Mouse (Mus musculus) testis, postnatal 10 days (tissue): ENCODE results near the gene Galnt3.

Source experiments
- DNase-seq: peaks from one replicate; pipeline ENCODE4 v3.0.0; 2021; ENCODE audit warnings: low spot score

The Galnt3 gene

DNA sequence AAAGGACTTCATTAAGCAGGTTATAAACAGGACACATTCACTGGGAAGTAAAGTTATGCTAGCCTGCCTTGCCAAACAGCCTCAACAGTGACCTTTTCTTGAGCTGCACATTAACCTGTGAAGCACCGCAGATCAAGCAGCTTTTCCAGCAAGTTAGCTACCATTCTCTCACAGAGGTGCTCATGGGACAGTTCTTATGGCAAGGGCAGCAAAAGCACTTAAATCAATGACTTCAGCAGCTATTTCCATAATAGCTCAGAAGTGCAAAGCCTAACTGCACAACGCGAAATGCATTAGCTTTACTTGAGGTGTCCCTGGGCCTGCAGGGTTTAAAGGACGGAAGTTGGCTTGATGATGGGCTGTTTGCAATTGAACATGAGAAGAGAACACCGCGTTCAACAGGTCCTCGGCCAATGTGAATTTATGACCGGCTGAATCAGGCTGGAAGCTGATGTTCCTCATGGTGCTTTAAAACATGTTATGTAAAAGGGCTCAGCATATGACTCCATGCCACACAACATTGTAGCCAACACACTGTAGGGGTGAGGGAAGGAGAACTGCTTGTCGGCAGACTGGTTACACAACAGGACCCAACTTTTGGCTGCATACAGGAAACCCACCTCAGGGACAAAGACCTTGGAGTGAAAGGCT is 16.8 kb downstream of the Galnt3 start:
- no peak for DNase-seq

DNA sequence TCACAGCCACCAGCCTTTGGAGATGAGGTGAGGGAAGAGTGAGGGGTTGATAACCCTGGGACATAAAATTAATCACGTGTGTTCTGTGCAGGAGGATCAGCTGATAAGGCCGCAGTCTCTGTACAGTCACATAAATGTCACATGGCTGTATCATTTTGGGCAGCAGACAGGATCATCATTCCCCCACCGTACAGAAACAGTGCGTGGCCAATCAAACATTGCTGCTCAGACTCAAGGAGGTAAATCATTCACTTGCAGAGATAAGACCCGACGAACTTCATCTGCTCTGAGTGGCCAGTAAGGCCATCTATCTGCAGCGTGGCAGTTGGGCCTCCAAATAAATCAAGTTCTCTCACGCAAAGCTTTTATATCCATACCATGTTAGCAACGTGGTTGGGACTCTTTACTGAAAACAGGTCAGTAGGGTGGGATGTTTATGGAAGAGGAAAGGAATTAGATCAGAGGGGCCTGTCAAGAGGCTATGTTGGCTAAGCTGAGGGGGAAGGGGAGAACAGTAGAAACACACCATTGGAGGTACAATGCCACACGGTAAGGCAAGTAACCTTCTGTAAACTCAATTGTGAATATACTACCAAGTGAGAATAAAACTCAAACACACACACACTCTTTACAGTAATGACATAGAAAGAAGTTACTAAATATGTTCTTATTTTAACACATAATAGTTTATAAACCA is 20.9 kb downstream of the Galnt3 start:
- no peak for DNase-seq

DNA sequence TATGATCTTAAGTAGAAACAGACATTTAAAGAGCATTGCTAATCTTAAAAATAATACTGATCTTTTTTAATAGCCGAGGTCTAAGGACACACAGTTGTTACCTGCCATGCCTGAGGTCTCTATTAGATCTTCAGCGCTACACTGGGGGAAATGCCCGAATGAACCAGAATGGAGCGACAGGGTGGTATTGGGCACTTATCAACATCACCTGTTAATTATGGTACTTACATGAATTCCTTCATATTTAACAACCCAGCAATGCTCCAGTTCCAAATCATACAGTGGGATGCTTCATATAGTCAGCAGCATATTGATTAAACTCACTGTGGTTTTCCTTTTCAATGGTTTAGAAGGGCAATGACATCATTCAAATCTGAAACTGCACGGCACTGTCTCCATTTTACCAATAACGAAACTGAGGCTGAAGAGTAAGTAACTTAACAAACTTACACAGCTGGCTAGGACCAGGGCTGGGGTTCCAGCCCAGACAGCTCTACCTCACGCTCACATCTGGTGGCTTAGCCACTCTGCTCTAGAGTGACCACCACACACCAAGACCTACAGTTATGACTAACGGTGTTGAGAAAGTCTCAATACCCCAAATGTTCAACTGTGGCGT is 23.0 kb downstream of the Galnt3 start:
- no peak for DNase-seq

DNA sequence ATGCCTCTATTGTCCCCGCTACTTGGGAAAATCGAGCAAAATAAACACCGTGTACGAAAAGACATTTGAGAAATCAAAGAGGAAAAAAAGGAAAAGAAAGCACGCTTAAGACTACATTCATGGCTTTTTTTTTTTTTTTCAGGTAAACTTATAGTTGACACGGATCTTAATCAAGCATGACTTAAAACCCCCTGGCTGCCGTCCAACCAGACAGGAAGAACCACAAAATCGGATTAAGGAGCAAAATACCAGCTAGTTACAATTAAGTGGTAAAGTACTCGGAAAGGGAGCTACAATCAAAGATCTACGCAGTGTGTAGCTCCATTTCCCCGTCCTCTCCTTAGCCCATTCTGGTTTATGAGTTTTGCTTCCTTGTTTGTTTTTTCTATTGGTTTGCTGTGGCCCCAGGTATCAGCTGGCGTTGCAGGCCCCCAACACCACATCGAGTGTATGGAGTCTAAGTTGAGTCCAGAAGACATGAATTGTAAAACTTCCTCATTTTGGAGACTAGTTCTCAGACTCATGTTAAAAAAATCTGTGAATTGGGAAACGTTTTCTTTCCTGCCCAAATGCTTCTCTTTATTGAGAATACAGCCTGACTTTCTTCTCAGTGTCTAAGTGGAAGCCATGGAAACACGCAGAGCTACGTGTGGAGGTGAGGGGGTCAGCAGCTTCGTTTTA is 24.0 kb downstream of the Galnt3 start:
- no peak for DNase-seq

DNA sequence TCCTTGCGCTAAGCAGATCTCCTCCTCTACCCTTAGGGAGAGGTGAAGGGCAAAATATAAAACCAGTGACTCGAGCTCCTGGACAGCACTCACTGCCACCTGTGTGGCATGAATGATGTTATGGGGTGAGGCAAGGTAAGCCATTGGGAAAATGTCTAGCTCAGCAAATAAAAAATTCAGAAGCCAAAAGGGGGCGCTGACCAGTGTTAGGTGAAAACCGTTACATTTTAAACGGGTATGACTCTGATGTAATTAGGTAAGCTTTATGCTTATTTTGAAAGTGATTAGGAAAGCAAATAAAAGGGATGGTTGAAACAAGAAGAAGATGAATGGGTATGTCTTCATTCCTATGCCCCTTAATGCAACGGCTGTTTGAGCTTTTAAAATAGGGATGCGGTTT is 24.6 kb downstream of the Galnt3 start:
- no peak for DNase-seq

DNA sequence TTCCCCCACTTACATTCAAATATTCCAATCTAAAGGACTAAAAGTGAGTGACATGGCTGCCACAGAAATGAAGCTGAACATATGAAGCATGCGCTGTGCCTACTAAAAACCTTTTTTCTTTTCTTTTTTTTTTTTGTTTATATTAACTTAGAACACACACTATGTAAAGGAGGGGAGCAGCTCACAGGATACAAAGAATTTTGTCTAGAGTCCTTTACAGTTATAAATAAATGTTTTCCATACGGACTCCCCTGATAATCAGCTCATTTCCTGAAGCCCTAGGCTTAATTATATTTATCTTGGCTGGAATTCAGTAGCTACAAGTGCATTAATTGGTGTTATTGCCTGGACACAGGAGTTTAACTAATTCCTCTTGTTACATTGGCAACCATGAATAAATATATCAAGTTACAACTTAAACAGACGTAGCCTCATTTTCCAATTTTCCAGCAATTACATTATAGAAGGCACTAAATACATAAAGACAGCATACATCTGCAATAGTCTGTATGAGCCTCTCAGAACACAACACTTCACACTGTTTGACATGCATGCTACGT is 30.1 kb downstream of the Galnt3 start:
- no peak for DNase-seq

DNA sequence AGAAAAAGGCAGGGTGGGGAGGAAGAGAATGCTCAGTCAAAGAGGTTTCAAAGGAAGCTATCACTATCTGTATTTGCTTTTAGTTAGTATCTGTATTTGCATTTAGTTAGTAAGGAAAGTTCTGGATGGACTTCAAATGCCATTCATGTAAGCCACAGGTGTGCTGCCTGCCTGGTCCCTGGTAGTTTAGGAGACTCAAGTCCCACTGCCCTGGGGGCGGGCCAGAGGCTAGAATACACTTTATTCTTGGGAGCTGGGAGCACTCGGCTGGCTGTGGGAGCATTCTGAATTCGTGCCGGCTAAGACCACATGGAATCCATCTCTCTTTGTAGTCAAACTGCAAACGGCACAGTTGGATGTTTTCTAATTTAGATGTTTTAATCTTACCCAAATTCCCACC is 33.5 kb downstream of the Galnt3 start:
- DNase-seq = no peak

DNA sequence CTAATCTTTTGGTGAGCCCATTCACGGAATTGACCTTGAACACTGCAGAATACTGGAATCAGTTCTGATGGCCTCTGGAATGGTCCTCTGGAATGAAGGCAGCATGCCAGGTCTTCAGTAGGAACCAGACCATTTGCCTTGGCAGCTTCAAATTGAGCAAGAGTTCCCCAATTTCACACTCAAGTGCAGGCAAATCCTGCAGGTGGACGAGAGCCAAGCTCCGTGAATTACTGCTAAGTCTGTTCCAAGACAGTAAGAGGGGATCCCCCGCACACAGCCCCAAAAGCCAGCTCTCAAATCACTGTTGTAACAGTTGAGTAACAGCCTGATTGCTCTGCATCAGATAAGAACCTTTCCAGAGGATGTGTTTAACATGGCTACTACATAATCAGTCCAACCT is 42.9 kb downstream of the Galnt3 start:
- no peak for DNase-seq

DNA sequence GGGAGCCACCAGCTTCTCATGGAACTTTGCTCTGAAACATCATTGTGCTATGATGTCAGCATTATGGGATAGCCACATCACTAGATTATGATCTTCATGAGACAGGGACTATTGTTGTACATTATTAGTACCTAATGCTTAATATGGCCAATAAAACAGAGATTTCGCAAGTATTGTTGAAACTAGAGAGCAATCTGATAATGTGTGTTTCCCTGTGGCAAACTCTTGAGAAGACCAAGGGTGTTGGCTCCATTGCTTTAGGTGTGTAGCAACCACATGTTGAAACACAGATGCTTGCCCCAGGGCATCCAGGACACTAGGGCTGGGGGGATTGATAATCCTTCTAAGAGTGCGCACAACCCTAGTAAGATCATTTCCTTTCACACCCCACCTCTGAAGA is 44.1 kb downstream of the Galnt3 start:
- no peak for DNase-seq

DNA sequence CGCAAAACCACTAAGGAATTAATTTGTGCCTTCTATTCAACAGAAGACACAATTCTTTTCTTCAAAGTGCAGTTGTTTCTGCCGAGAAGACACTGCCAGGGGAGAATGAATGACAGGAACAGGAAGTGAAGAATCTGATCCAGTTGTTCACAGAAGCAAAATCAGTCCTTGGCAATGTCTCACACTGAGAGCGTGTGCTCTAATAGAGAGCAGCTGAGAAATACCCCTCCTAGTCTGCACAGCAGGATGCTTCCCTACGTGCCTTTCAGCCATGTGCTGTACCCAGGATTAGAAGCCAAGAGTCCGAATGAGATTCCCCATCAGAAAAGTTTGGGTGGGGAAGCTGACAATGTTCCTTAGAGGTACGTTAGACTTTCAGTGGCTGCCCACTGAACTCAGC is 55.3 kb downstream of the Galnt3 start:
- DNase-seq = no peak

DNA sequence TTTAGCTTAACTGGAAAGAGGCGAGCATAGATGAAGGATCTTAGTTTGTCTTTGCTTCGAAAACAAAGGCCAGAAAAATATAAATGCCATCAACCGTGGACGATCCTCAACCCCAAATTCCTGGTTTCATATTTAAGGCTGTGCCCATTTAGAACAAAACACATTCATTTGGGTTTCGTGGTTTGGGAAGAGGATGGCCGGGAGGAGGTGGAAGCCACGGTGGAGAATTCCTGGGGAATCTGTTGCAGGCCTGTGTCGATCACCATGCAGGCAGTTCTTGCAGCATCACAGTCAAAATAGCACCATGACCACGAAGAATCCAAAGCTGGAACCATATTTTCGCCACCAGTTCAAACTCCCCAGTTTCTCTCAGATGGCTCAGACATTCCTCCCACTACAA is 61.5 kb downstream of the Galnt3 start:
- DNase-seq = no peak

DNA sequence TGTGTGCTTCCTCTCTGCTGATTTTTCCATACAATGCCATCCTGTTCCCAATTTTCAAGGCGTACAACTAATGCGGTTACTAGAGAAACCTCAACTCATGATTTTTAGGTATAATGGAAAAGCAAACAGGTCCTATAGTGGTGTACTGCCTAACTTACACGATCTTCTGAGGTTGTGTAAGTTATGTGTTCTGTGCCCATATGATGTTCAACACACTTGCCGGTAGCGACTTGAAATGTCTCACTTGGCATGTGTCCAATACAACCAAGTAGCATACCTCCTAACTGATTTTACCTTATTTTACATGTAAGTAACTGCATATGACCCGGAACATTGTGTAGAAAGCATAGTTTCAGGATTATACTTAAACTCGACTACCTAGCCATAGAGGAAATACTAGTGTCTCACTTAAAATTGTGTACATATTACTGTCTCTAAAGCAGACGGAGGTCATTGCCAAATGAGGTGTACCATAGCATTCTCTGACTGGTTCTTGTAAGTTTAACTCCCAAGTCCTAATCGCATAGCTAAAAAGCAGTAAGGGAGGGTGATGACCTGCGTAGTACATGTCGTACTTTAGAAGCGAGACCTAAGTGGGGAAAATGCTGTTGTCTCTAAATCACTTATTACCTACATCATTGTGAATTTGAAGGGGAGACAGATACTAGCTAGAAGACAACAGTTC is 80.2 kb downstream of the Galnt3 start:
- no peak for DNase-seq

DNA sequence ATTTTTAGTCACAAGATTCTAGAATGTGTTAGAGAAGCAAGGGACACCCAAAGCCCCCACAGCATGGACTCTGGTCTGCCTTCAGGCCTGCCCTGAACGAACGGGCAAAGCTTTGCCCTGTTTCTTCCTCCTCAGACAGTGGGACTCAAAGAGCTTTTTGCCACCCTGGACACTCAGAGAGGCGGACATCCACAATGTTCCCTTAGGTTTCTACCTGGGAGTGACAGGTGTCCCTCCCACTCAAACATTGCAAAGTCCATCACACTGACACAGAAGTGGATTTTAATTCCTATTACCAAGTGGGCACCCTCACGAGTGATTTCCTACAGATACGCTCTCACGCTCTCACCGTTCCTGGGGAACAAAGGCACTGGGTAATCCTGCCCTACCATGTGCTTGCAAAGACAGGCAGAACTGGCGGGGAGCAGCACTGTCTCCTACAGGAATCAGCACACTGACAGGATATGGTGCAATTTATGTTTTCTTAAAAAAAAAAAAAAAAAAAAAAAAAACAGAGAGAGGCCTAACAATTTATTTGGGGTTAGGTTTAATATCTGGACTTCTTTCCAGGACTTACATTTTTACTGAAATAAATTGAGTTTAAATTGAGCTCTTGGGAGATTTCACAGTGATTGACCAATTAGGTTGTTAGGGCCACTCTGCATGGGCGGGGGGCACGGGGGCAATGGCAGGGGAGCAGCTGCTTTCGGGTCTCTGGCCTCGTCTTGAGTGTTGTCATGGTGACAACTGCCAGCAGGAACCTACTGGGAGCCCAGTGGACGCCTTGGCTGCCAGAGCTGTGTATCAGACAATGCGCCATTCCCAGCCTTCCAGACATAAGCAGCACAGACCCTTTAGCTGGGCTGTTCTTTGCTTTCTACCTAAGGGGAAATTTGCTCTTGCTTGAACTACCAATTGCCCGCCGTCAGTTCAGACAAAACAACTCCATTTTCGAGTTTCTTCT is 81.1 kb downstream of the Galnt3 start:
- DNase-seq = no peak

DNA sequence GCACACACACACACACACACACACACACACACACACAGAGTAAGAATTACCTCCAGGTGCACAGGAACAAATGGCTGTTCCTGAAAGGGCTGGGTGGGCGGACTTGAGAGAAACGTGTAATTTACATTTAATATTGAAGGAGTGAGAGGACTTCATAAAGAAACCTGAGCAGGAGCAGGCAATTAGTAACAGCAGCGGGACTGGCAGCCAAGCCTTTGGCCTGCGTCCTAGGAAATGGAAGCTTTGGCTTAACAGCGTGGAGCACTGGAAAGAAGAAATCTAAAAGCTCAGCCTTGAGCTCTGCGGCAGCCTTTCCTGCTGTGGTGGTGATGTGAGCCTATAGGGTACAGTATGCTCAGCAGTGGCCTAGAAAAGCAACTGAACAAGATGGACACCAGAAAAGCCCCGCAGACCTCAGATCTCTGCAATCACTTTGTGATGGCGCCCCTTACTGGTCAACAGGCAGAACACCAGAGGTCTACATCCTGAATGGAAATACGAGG is 82.8 kb downstream of the Galnt3 start:
- no peak for DNase-seq

DNA sequence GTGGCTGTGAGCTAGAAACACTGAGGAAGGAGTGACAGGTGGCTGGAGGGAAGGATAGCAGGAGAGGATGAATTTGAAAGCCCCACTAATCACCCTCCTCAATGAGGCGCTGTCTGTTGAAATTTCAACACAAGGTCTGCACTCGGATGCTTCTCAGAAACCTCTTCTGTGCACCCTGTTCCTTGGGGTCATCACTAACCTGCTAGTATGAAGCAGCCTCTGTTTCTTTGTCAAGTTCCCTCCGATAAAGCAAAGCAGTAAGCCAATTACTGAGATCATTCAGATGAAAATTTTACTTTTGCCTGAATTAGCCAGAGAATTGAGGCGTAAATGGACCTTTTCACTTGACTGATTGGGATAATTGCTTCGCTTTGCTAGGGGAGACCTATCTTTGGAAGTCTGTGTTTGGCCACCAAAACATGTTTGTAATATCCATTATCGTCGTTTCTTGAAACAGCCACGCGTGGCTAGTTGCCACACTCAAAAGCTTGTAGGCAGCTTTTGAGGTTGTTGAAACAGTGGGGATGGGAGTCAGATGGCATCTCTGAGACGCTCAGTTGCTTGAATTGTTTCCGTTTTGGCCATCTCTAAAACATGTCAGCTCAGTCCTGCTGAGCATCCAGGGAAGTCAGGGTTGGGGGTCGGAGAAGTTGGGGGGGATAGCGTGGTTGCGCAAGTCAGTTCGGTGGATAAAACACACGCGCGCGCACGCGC is 83.4 kb downstream of the Galnt3 start:
- no peak for DNase-seq

DNA sequence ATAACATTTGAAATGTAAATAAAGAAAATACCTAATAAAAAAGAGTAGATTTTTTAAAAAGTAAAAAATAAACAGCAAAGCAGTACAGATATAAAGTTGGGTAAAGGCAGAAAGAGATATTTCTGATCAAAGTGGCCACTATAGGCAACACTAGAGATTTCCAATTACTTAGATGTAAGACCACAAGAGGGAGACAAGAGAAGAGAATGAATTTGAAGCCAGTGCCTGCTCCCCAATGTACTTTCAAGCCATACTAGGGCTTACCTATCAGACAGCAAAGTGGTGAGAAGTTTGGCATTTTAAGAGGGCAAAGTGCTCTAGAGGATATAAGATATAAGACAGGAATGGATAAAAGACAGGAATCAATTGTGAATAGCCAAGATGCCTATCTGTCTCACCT is 84.2 kb downstream of the Galnt3 start:
- no peak for DNase-seq

DNA sequence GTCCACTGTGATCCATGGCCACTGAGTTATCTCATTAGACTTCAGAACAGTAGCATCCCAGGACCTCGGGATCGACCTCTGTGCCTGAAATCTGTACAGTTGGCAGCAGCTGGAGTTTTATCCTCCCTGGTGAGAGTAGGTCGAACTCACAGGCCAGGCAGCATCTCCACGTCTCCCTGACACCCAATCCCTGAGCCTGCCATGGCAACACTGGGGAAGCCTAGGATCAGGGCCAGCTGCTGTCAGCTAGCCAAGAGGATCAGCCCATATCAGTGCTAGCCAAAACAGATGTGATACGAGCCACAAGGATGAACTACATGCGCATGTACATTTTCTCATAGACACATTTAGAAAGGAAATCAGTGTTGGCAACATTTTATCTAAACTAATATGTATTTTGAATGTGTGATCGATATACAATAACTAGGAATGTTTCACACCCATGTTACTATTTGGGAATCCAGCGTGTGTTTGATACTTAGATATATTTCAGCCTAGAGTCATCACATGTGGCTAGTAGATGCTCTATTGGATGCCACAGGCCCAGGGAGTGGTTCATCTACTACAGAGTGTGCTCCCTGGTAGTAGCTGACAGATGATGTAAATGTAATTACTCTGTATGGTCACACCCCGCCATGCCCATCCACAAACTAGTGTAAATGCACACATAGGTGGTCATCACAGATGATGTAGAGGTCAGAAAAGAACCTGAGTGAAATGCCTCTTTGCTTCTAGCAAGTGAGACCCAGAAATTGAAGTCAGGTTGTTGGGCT is 89.7 kb downstream of the Galnt3 start:
- DNase-seq = no peak
